Mouse (Mus musculus): Measurements from ENCODE around the gene Rpl19. TPM values are rescaled to one million over a fixed set of nuclear protein-coding genes. Genes with fewer than 3 reads are reported as not detected.

The Rpl19 gene
- polyA plus RNA-seq, 1 experiment from 2014 or later, result 863 TPM

DNA sequence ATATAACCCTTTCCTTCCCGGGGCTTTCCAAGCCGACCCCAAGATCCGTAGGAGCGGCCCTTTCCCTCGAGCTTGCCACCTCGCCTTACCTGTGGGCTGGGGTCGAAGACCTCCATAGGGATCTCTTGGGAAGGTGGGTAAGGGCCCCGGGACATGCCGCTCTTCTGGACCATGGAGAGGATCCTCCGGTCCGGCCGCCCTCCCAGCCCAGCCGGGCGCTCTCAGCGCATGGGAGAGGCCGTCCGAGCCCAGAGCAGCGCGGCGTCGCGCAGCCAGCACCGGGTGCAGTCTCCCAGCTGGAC is 4.3 kb upstream of the Rpl19 start:
- no peaks in the 10 kb centered on the region for H3K27me3 ChIP-seq (ENCODE audit: control insufficient read depth, insufficient read depth, low read length)
- TF ChIP-seq EP300 (optimal IDR thresholded peaks at IDR 0.05) (no peak), CTCF (IDR thresholded peaks at IDR 0.05; ENCODE audit: low read depth) (no peak)
- peak overlapping the region; percentile 95 for H3K4me2 ChIP-seq (replicated peaks; ENCODE audit: low read depth)
- WGBS, result 1% methylated on average over 20 of the region's 23 CpGs
- H3K27ac ChIP-seq (replicated peaks), result peak overlapping the region; percentile 88
- peak overlapping the region; percentile 64 for H3K4me3 ChIP-seq (ENCODE audit: low read depth, low read length)
- no peaks in the 10 kb centered on the region for H3K4me1 ChIP-seq (replicated peaks; ENCODE audit: control insufficient read depth, insufficient read depth)
- no peaks in the 10 kb centered on the region for H3K36me3 ChIP-seq (ENCODE audit: control insufficient read depth, insufficient read depth, low read length)
- ATAC-seq (ENCODE audit: low FRiP score, low TSS enrichment), result peak; percentile 7; the same call in 1 of the 2 replicates
- peak overlapping the region; percentile 76 for H3K9ac ChIP-seq (ENCODE audit: low read length)
- no peaks in the 10 kb centered on the region for H3K9me3 ChIP-seq (ENCODE audit: control insufficient read depth, low read length)
- DNase-seq (ENCODE audit: low spot score), result no peak

- Histone ChIP-seq H3K4me1 (replicated peaks; ENCODE audit: control insufficient read depth, insufficient read depth) (no peaks in the 10 kb centered on the region), H3K9ac (ENCODE audit: low read length) (peak within 1 kb of the TSS; percentile 76), H3K27ac (replicated peaks) (peak within 1 kb of the TSS; percentile 88), H3K27me3 (ENCODE audit: control insufficient read depth, insufficient read depth, low read length) (no peaks in the 10 kb centered on the region), H3K9me3 (ENCODE audit: control insufficient read depth, low read length) (no peaks in the 10 kb centered on the region), H3K4me3 (ENCODE audit: low read depth, low read length) (peak within 1 kb of the TSS; percentile 64), H3K4me2 (replicated peaks; ENCODE audit: low read depth) (peak within 1 kb of the TSS; percentile 95), H3K36me3 (ENCODE audit: control insufficient read depth, insufficient read depth, low read length) (no peaks in the 10 kb centered on the region)
- DNase-seq (ENCODE audit: low spot score) (peak; percentile 68), ATAC-seq (ENCODE audit: low FRiP score, low TSS enrichment) (peak; percentile 28)
- no peak for TF ChIP-seq CTCF (IDR thresholded peaks at IDR 0.05; ENCODE audit: low read depth)
- 1% methylated on average over 51 of the region's 52 CpGs for WGBS
These were observed 3.7 kb upstream of the Rpl19 start, which contains the start of gene Cacnb1 for GRCm38 (mm10) chr11:98022555-98023371. Gene Cacnb1, minus strand, starts transcription at chr11:98023034.

DNA sequence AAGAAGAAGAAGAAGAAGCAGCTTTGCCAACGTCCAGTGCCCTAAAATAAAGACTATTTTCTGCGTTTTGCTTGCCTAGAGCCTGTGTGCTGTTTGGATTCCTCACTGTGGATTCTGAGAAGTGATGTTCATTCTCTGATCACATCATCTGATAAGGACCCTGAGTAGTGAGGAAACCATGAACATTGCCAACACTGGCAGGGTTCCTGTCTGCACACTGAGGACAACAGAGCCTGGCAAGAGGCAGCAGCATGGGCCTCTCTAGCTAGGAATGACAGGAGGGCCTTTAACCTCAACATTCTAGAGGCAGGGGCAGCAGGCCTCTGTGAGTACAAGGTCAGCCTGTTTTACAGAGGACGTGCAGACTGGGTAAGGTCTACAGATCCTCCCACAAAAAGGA is 2.0 kb upstream of the Rpl19 start:
- no peaks in the 10 kb centered on the region for H3K4me1 ChIP-seq (replicated peaks; ENCODE audit: control insufficient read depth, insufficient read depth)
- H3K27me3 ChIP-seq (ENCODE audit: control insufficient read depth, insufficient read depth, low read length), result no peaks in the 10 kb centered on the region
- WGBS, result 91% methylated on average over 3 of the region's 3 CpGs
- TF ChIP-seq EP300 (optimal IDR thresholded peaks at IDR 0.05) (no peak), CTCF (IDR thresholded peaks at IDR 0.05; ENCODE audit: low read depth) (no peak)
- no peak overlapping the region for H3K4me2 ChIP-seq (replicated peaks; ENCODE audit: low read depth)
- DNase-seq (ENCODE audit: low spot score) (no peak), ATAC-seq (ENCODE audit: low FRiP score, low TSS enrichment) (no peak)
- no peak overlapping the region for H3K4me3 ChIP-seq (ENCODE audit: low read depth, low read length)
- no peaks in the 10 kb centered on the region for H3K9me3 ChIP-seq (ENCODE audit: control insufficient read depth, low read length)
- H3K9ac ChIP-seq (ENCODE audit: low read length), result no peak overlapping the region
- H3K27ac ChIP-seq (replicated peaks), result no peak overlapping the region
- peaks cover 6% of the 10 kb centered on the region for H3K36me3 ChIP-seq (ENCODE audit: control insufficient read depth, insufficient read depth, low read length)

- peak overlapping the region; percentile 91 for H3K27ac ChIP-seq (replicated peaks)
These were observed 301 bp upstream of the Rpl19 start for GRCm38 (mm10) chr11:98026248-98026569.

DNA sequence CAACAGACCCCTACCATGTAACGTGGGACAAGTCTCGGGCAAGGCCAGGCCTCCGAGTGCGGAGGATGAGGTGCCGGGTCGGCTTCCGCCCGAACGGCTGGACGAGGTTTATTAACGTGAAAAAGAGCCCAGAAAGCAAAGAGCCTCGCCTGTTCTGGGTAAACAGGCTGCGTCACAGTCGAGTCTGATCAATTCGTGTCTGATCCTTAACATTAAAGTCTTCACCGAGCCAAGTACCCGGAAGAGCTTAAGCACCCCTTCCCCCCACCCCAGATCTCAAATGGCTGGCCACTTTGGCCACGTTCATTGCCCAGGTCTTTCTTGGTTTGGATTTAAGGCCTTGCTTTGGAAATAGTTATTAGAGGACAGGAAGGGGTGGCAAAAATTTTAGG is 783 bp downstream of the Rpl19 start:
- peak overlapping the region; percentile 100 for H3K9ac ChIP-seq (ENCODE audit: low read length)
- ATAC-seq (ENCODE audit: low FRiP score, low TSS enrichment) (peak; percentile 0; the same call in 1 of the 2 replicates), DNase-seq (ENCODE audit: low spot score) (no peak)
- TF ChIP-seq CTCF (IDR thresholded peaks at IDR 0.05; ENCODE audit: low read depth) (no peak), EP300 (optimal IDR thresholded peaks at IDR 0.05) (no peak)
- H3K27me3 ChIP-seq (ENCODE audit: control insufficient read depth, insufficient read depth, low read length), result no peaks in the 10 kb centered on the region
- peak overlapping the region; percentile 91 for H3K27ac ChIP-seq (replicated peaks)
- H3K9me3 ChIP-seq (ENCODE audit: control insufficient read depth, low read length), result no peaks in the 10 kb centered on the region
- H3K36me3 ChIP-seq (ENCODE audit: control insufficient read depth, insufficient read depth, low read length), result peaks cover 12% of the 10 kb centered on the region
- no peaks in the 10 kb centered on the region for H3K4me1 ChIP-seq (replicated peaks; ENCODE audit: control insufficient read depth, insufficient read depth)
- H3K4me2 ChIP-seq (replicated peaks; ENCODE audit: low read depth), result peak overlapping the region; percentile 79
- 0% methylated on average over 18 of the region's 18 CpGs for WGBS
- H3K4me3 ChIP-seq (ENCODE audit: low read depth, low read length), result peak overlapping the region; percentile 95

More at GRCm38 (mm10) chr11:98026248-98026569, 301 bp upstream of the Rpl19 start:
- Histone ChIP-seq H3K4me1 (replicated peaks; ENCODE audit: control insufficient read depth, insufficient read depth) (no peaks in the 10 kb centered on the region), H3K4me3 (ENCODE audit: low read depth, low read length) (peak overlapping the region; percentile 95), H3K9ac (ENCODE audit: low read length) (peak overlapping the region; percentile 100), H3K27me3 (ENCODE audit: control insufficient read depth, insufficient read depth, low read length) (no peaks in the 10 kb centered on the region), H3K9me3 (ENCODE audit: control insufficient read depth, low read length) (no peaks in the 10 kb centered on the region), H3K4me2 (replicated peaks; ENCODE audit: low read depth) (peak overlapping the region; percentile 79), H3K36me3 (ENCODE audit: control insufficient read depth, insufficient read depth, low read length) (peaks cover 12% of the 10 kb centered on the region)
- DNase-seq (ENCODE audit: low spot score) (no peak), ATAC-seq (ENCODE audit: low FRiP score, low TSS enrichment) (no peak)
- no peak for TF ChIP-seq CTCF (IDR thresholded peaks at IDR 0.05; ENCODE audit: low read depth)
- TF ChIP-seq EP300 (optimal IDR thresholded peaks at IDR 0.05), result no peak
- WGBS, result 4% methylated on average over 15 of the region's 15 CpGs

DNA sequence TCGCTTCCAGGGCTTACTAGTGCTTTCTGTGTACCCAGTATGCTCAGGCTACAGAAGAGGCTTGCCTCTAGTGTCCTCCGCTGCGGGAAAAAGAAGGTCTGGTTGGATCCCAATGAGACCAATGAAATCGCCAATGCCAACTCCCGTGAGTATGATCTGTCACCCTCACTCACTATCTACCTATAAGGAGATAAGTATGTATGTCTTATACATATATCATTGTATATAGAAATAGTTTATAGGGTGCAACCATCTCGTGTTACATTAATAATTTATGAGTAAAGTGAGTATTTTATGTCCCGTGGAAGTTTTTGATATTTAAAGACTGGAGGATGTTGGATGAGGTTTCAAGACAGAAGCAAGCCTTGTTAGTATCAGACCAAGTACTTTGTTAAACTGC is 1.3 kb downstream of the Rpl19 start:
- H3K9ac ChIP-seq (ENCODE audit: low read length), result peak overlapping the region; percentile 100
- peaks cover 12% of the 10 kb centered on the region for H3K36me3 ChIP-seq (ENCODE audit: control insufficient read depth, insufficient read depth, low read length)
- 13% methylated on average over 7 of the region's 7 CpGs for WGBS
- TF ChIP-seq EP300 (optimal IDR thresholded peaks at IDR 0.05) (no peak), CTCF (IDR thresholded peaks at IDR 0.05; ENCODE audit: low read depth) (no peak)
- peak overlapping the region; percentile 79 for H3K4me2 ChIP-seq (replicated peaks; ENCODE audit: low read depth)
- no peaks in the 10 kb centered on the region for H3K9me3 ChIP-seq (ENCODE audit: control insufficient read depth, low read length)
- no peaks in the 10 kb centered on the region for H3K4me1 ChIP-seq (replicated peaks; ENCODE audit: control insufficient read depth, insufficient read depth)
- peak overlapping the region; percentile 95 for H3K4me3 ChIP-seq (ENCODE audit: low read depth, low read length)
- DNase-seq (ENCODE audit: low spot score) (no peak), ATAC-seq (ENCODE audit: low FRiP score, low TSS enrichment) (no peak)
- H3K27ac ChIP-seq (replicated peaks), result no peak overlapping the region
- H3K27me3 ChIP-seq (ENCODE audit: control insufficient read depth, insufficient read depth, low read length), result no peaks in the 10 kb centered on the region
